Mouse (Mus musculus) thymus, postnatal 4 days (tissue): ENCODE measurements around the gene Lrrfip2.
A peak's percentile ranks its signal among the peaks of the same experiment; 100 is the strongest.

Source experiments
- DNase-seq: peaks from one replicate; pipeline ENCODE4 v3.0.0; 2021

The Lrrfip2 gene

DNA sequence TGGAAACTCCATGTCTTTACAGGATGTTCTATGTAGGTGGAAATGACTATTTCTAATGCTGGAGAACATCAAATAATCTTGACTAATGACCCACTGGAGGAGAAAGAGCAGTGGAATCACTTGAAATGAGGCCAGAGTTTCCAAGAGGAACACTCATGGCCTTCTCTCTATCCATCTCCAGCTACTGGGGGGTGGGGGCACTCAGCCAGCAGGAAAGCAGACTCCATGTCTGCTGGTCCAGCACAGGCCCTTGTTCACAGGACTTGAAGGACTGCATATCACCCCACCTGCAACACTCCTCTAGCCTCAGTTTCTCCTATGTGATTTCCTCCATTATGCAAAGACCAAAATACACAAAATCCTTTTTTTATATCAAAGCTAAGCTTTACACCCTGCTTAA lies 120.3 kb downstream of the Lrrfip2 start:
- DNase-seq: no peak

DNA sequence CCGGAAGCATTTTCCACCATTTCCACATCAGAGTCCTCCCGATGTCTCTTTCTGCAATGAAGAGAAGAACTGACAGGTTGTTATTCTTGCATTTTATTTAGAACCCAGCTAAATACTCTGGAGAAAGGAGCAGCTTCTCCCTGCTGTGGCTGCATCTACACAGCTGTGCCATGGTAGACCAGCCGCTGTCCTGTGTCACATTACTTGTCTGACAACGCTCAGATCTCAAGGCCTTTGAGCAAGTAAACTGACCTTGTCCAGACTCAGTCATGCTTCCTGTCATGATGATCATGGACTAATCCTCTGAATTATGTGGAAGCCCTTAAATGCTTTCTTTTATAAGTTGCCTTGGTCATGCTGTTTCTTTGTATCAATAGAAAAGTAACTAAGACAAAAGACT lies 122.4 kb downstream of the Lrrfip2 start:
- no peak for DNase-seq

DNA sequence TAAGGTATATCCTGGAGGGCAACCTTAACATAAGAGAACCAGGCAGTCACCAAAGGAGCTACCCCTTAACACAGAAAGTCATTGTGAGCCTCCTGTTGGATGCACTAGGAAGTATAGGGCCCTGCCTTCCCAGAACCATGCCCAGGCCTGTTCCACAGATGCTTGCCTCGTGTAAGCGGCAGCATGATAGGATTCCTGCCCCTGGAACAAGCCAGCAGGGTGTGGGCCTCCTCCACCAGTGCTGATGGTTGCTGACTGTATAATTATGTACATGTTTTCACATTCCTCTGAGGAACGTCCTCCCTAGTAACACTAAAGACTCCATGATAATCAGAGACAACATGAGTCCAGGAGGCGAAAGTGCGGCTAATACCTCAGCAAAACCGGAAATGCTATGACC lies 126.0 kb downstream of the Lrrfip2 start:
- no peak for DNase-seq

DNA sequence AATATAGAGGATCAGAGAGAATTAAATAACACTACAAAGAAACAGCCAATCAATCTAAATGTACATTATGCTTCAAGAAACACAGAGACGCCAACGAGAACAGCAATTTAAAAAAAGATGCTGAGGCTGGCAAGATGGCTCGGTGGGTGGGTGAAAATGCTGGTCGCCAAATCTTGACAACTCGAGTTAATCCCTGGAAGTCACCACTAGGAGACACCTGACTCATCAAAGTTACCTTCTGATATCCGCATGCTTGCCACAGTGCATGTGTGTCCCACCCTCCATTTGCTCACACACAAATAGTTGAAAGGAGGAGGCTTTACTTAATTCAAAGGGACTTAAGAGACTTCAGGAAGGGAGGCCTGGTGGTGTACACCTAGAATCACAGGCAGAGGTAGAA lies 128.2 kb downstream of the Lrrfip2 start:
- no peak for DNase-seq

DNA sequence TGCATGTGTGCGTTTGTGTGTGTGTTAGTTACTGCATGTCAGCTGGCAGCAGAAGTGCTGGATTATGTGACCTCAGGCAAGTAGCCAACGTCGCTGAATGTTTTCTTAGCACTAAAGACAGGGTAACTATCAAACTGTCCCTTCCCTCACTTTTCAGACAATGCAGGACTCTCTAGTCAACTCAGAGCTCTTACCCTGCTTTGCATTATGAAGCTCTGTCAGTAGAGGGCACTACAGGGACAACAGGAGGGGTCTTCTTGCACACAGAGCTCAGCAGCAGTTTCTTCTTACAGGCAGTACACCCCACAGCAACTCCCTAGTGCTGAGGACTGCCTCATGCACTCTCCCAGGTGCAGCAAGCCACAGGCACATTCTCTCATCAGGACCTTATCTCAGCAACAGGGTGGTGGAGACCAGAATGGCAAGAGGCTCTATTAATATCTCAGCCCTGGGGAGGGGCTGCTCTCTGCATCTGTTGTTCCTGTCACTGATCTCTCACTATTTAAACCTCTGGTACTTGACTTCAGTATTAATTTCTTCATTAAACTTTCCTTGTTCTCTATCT lies 130.4 kb downstream of the Lrrfip2 start:
- peak; percentile 44 for DNase-seq

DNA sequence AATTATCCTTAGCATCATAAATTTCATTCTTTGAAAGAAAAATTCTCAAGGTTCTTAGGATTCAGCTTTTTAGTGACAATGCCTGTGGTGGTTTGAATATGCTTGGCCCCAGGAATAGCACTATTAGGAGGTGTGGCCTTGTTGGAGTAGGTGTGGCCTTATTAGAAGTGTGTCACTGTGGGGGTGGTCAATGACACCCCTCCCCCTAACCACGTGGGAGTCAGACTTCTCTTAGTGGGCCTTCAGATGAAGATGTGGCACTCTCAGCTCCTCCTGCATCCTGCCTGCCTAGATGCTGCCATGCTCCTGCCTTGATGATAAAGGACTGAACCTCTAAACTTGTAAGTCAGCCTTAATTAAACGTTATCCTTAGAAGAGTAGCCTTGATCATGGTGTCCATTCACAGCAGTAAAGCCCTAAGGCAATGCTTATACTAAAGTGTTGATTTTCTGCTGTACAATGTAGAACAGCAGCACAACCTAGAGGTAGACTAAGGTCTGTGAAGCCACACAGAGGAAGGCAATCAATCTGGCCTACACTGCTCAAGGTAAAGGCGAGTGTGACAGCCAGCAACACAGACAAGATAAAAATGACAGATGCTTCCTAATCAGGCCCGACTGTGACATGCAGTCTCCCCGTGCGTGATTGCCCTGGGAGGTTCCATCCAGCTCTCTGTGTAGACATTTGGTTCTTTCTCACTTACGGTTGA lies 134.9 kb downstream of the Lrrfip2 start:
- no peak for DNase-seq

DNA sequence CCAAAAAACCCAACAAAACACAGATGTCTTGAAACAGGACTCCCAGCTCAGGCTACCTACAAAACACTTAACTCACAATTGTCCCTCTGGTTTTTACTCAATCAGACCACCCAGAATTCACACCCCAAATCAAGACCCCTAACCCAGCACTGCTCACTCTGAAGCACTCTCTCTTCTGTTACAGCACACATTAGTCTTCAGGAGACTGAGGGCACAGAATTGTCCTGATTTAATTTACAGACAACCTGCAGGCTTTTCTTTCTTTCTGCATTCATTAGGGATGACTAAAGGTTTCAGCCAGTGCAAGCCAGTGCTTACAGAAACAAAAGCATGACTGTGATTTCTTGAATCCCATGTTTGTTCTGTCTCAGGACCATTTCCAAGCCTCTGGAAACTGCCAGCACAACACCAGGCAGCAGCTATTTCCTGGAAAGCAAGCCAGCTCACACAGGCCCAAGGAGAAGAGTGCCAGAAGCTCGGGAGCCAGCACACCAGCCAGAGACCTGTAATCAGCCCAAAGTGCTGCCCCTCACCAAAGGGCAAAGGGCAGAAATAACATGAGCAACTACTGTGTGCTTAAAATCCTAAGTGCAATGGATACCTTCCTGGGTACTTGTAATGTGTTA lies 143.1 kb downstream of the Lrrfip2 start:
- DNase-seq: no peak

DNA sequence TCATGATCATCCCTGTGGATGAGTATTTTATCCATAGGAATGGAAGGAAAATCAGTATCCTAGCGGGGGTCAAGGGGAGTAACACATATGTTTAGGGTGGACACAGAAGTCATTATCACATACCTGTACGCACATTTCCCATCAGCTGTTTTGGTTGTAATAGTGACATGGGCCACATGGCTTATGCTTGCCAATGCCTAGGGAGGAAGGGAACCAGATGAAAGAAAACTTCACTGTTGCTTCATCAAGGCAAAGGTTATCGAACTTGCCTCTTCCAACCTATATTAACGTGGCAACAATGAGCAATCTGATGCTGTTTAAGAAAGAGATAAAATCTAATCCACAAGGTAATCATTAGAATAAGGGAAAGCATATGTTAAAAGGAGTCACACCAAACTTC lies 144.0 kb downstream of the Lrrfip2 start:
- DNase-seq: no peak

DNA sequence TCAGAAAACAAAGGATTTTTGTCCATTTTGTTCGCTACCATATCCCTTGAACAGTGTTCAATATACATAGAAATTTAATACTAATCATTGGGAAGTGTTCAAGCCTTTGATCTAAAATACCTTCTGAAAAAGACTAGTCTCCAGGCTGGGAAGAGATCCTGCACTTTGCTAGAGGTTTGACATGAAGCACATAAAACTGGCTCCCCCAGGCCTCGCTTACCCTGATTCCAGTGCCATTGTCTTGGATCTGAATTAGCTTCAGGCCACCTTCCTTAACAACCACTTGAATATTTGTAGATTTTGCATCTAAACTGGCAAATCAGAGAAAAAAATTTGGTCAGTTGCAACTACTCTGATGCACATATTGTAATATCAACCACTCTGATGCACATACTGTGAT lies 150.6 kb downstream of the Lrrfip2 start:
- no peak for DNase-seq

DNA sequence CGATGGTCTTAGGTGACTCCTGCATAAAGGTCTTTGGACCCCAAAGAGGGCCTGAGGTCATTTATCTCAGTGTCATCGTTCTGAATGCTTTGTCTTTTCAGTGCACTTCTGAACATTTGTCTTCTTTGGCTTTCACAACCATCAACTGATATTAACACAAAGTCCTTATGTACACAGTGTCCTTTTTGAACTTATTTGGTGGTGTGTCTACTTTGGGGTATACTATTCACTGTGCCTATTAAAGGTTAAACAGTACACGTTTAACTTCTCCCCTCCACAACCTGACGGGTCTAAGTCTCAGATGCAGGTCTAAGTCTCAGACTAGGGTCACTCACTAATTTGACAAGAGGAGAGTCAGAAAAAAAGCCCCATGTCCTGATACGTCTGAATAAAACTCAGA lies 153.2 kb downstream of the Lrrfip2 start:
- no peak for DNase-seq

DNA sequence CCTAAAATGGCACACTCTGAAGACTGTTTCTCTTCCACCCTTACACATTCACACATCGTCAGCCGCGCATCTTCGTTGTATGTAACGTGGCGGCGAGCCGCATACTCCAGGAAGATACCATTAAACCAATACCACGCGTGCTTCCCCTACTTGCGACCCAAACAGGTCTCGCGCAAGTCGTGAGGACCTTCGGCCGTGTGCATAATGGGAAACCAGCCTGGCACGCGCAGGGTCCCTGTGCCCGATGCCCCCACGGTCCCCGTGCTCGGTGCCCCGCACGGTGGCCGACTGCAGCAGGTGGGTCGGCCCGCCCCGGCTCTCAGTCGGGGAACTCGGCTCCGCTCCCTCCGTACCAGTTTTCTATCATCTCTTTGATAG lies 153.7 kb downstream of the Lrrfip2 start:
- no peak for DNase-seq

DNA sequence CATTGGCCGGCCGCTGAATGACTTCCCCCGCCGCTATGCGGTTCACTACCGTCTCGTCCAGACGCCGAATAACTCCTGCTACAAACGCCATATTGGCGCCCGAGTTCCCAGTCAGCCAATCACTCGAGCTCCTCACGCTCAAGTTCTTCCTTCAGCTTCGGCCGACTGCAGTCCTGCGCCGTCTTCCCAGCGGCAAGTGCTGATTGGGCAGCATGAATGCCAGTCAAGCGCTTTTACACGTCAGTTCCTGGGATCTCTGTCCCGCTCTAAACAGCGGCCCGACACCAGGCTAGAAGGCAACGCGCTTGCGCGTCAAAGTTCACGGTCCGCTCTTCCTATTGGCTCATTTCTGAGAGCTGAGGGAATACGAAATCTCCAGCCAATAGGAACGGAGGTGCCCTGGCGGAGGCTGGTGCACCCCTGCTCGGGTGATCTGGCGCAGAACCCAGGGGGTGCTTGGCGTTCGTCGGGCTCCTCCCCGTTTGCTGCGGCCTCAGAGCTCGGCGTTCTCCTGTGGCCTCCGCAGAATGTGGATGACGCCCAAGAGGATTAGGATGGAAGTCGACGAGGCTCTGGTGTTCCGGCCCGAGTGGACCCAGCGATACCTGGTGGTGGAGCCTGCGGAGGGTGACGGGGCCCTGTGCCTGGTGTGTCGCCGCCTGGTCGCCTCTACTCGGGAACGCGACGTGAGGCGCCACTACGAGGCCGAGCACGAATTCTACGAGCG lies 154.2 kb downstream of the Lrrfip2 start, which contains the start of the genes Mlh1 and Epm2aip1:
Mlh1 (minus strand) TSS at position 358 of the 727 bp plus-strand sequence.
Epm2aip1 (plus strand) TSS at position 496 of the 727 bp plus-strand sequence.
- DNase-seq: peak; percentile 99

DNA sequence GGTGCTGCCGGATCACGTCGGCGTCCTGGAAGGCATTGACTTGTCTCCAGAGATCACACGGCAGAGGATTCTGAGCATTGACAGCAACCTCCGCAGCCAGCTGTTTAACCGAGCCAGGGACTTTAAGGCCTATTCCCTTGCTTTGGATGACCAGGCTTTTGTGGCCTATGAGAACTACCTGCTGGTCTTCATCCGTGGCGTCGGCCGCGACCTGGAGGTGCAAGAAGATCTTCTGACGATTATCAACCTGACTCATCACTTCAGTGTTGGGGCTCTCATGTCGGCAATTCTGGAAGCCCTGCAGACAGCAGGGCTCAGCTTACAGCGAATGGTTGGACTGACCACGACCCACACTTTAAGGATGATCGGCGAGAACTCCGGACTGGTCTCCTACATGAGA lies 155.0 kb downstream of the Lrrfip2 start:
- no peak for DNase-seq

DNA sequence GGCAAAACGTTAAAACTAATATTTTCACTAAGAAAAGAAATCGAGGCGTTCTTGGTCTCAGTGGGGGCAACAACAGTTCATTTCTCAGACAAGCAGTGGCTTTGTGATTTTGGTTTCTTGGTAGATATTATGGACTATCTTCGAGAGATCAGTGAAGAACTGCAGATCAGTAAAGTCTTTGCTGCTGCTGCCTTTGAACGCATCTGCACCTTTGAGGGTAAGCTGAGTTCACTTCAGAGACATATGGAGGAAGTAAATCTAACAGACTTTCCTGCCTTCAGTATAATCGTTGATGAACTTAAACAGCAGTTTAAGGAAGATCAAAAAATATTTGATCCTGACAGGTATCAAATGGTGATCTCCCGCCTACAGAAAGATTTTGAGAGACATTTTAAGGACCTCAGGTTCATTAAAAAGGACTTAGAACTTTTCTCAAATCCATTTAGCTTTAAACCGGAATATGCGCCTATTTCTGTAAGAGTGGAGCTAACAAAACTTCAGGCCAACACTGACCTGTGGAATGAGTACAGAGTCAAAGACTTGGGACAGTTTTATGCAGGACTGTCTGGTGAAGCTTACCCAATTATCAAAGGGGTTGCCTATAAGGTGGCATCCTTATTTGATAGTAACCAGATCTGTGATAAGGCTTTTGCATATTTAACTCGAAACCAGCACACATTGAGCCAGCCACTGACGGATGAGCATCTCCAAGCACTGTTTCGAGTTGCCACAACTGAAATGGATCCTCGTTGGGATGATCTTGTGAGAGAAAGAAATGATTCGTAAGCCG lies 155.8 kb downstream of the Lrrfip2 start:
- DNase-seq: peak; percentile 23

DNA sequence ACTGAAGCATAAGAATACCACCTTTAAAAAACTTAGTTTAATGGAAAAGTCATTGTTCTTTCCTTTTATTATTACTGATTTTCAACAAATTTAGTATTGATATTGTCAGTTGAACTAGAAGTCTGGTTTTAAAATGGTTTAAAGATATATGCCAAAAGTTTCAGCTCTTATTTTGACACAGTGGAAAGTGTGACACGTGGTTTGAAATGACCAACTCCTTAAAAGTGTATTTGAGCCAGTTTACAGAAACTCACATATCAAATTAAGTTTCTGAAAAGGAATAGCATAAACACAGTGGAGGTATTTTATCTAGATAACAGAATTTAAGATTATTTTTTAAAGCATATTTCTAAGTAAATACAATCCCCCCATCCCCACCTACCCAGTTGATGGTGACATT lies 156.6 kb downstream of the Lrrfip2 start:
- DNase-seq: no peak

DNA sequence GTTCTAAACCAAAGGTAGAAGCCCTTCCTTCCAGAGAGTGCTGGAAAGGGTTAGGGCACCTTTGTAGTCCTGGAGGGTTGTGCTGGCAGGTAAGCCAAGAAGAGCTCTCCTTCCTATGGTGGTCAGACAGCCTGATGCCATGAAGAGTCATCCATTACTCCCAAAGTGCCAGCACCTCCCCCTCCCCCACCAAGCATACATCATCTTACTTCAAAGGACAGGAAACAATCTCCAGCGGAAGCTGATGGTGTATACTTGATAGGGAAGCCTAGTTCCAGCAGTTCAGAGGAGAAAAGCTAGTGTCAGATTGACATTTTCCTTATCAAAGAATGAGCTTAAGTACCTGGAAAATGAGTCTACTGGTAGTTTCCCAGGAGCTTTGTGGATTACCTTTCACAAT lies 157.8 kb downstream of the Lrrfip2 start:
- peak; percentile 35 for DNase-seq
